Mouse (Mus musculus): ENCODE results near the gene Mpp1.
A peak's percentile ranks its signal among the peaks of the same experiment; 100 is the strongest.

Mpp1 gene

GRCm38 (mm10) chrX:75083982-75084773 is 46.6 kb downstream of the Mpp1 start:
- peak in 1 of 2 experiments; percentile 5 for DNase-seq (ENCODE audit: low spot score in 2 of 2)

- no peak for DNase-seq (ENCODE audit: low spot score in 2 of 2)
Measured at GRCm38 (mm10) chrX:75082351-75082750, 48.5 kb downstream of the Mpp1 start.
